Mouse (Mus musculus) left cerebral cortex, adult 18-20 months (tissue): ENCODE results near the gene Dapk2. TPM values are rescaled to one million over a fixed set of nuclear protein-coding genes. Genes with fewer than 3 reads are reported as not detected.

Experiments used
- DNase-seq, 2 experiments: peaks; one replicate each; pipeline ENCODE4 v3.0.0; 2021 to 2022; ENCODE audit warnings: low spot score in 2 of 2, mixed read lengths in 1 of 2
- total RNA-seq, 2 experiments: library from RNA; stranded (reverse); gene quantifications; 2 replicates each; pipeline ENCODE4 v1.2.3; 2021

The Dapk2 gene
- total RNA-seq, 2 experiments from 2014 or later = 2.5 to 2.7 TPM

- peak; percentile 83 to 88 for DNase-seq
These were observed 147.4 kb downstream of the Dapk2 start for GRCm38 (mm10) chr9:66305121-66306112.

GRCm38 (mm10) chr9:66306414-66306813, 148.4 kb downstream of the Dapk2 start:
- DNase-seq = no peak

GRCm38 (mm10) chr9:66307341-66307740, 149.3 kb downstream of the Dapk2 start:
- DNase-seq = no peak

GRCm38 (mm10) chr9:66308741-66309140, 150.7 kb downstream of the Dapk2 start:
- no peak for DNase-seq

GRCm38 (mm10) chr9:66311458-66311857, 153.4 kb downstream of the Dapk2 start:
- no peak for DNase-seq

GRCm38 (mm10) chr9:66316603-66317002, 158.6 kb downstream of the Dapk2 start:
- DNase-seq = peak in 1 of 2 experiments; percentile 16

Other genes with a start within 250 kb of the Dapk2 start
- gene Trip4, start 249.4 kb upstream of the Dapk2 start, total RNA-seq = 10 to 100 TPM; 33.0 to 35.3 TPM
- gene Csnk1g1, start 249.3 kb upstream of the Dapk2 start, total RNA-seq = 10 to 100 TPM; 42.2 to 42.9 TPM
- gene Ppib, start 98.0 kb upstream of the Dapk2 start, total RNA-seq = 100 to 1,000 TPM; 158 to 163 TPM
- gene Snx22, start 88.5 kb upstream of the Dapk2 start, total RNA-seq = 1 to 10 TPM; 3.7 to 4.4 TPM
- 10 to 100 TPM; 69.6 to 74.9 TPM for gene Snx1, start 31.6 kb upstream of the Dapk2 start, total RNA-seq
- 10 to 100 TPM; 28.7 to 33.7 TPM for gene Ciao2a, start 31.6 kb upstream of the Dapk2 start, total RNA-seq
- gene Herc1, start 192.2 kb downstream of the Dapk2 start, total RNA-seq = 100 to 1,000 TPM; 110 to 114 TPM